In the genomic region with DNA sequence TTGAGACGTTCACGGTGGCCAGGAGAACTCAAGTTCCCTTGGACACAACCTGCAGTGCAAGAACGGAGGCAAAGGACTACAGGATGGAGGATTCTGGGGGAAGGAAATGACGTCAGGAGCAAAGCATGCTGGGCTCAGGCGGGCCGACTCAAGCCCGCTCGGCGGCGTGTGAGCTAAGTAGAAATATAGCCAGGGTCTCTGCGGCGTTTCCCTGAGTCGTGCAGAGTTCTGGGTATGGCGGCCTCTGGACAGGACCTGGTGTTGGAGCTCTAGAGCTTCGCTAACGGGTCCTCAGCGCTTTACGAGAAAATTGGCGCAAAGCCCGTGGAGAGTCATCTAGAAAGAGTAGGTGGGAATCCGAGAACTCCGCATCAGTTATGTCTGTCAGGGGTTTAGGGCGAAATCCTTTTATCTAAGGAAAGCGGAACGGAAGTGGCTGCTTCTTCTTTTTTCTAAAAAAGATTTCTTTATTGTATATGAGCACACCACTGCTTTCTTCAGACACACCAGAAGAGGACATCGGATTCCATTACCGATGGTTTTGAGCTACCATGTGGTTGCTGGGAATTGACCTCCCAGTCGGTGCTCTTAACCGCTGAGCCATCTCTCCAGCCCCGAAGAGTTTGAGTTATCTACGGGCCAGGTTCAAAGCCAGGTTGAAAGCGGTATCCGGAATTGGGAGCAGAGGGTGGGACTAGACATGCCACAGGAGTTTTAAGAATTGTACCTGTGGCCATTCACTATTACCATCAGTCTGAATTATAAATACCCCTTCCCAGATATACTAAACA, we compare ENCODE assay signal across 8 mouse cellular contexts. TPM values are rescaled to one million over a fixed set of nuclear protein-coding genes. Genes with fewer than 3 reads are reported as not detected.
A peak's percentile ranks its signal among the peaks of the same experiment; 100 is the strongest.
DNase-seq lines count a peak whose midpoint lies in the region; ATAC-seq and TF ChIP-seq lines count a peak whose summit lies in the region.

TSS of gene Gemin6 (plus strand) at position 116 of the 791 bp plus-strand sequence.

- peak within 1 kb of the TSS; percentile 36 for H3K4me3 ChIP-seq in cortical plate, adult 2 months (ENCODE audit: insufficient read depth, low read length)

- H3K4me1 ChIP-seq in cortical plate, adult 2 months (ENCODE audit: control insufficient read depth, insufficient read depth, low read length): no peaks in the 10 kb centered on the region; the same call in 1 of the 2 replicates

- no peak within 1 kb of the TSS for H3K27ac ChIP-seq in cortical plate, adult 2 months (ENCODE audit: insufficient read depth, low read length)

- no peak for TF ChIP-seq CTCF in cortical plate, adult 2 months (IDR thresholded peaks at IDR 0.05; ENCODE audit: extremely low read depth, insufficient read depth, low read length)

- peak; percentile 96 for ATAC-seq in activated CD4-positive, CD25-positive, alpha-beta regulatory T cell, adult 4 months
- peak; percentile 93 for ATAC-seq in megakaryocyte progenitor cell, adult 5-6 weeks (replicated peaks; ENCODE audit: poor library complexity)

- TF ChIP-seq POLR2A in cortical plate, adult 2 months (IDR thresholded peaks at IDR 0.05; ENCODE audit: extremely low read depth, insufficient read depth, low read length): peak; percentile 79

- peak; percentile 66 to 70 for DNase-seq in gastrocnemius, adult 8-10 months (ENCODE audit: low spot score in 2 of 2)
- peak; percentile 92 for DNase-seq in induced T-regulatory cell, adult 2 months (ENCODE audit: low read depth)
- peak; percentile 76 to 88 for DNase-seq in left cerebral cortex, adult 9 months (ENCODE audit: low spot score in 2 of 2)
- DNase-seq in right cerebral cortex, postnatal 14 days: peak; percentile 76
- DNase-seq in urinary bladder, postnatal 36 days (ENCODE audit: low spot score in 2 of 2): peak; percentile 76 to 81

RNA-seq across cellular contexts. Expression of gene Gemin6, which starts in this region (rescaled TPM):
- 10 to 100 TPM; 14.7 to 14.9 TPM for polyA plus RNA-seq in activated CD4-positive, CD25-positive, alpha-beta regulatory T cell, adult 4 months (2017; shearing (Covaris generic))
- 7.6 and 8.0 TPM in 2 replicates for polyA plus RNA-seq in cortical plate, adult 2 months (2012; rRNA removed)
- total RNA-seq in gastrocnemius, adult 8-10 months (2022): 1 to 10 TPM; 6.0 to 8.1 (median 7.2) TPM
- 44.5 and 47.4 TPM in 2 replicates for total RNA-seq in megakaryocyte progenitor cell, adult 5-6 weeks (2015)
- 44.8 and 51.5 TPM in 2 replicates for total RNA-seq in megakaryocyte progenitor cell, adult 5-6 weeks (2017)

Comparison
In these comparisons a context has a peak if more than half of its experiments do, and no peak if none do; other contexts are left out.
1. RNA of gene Gemin6 (total RNA-seq): 44.5 to 51.5 TPM in megakaryocyte progenitor cell, adult 5-6 weeks; 6.0 to 8.1 TPM in gastrocnemius, adult 8-10 months; every median in the first group is over 4 times any median in the second.
2. Peak in every context shown above with its lines, with median percentiles within 50 percentile points of each other: DNase-seq.